ENCODE assay signal across 20 mouse cellular contexts in the genomic region with DNA sequence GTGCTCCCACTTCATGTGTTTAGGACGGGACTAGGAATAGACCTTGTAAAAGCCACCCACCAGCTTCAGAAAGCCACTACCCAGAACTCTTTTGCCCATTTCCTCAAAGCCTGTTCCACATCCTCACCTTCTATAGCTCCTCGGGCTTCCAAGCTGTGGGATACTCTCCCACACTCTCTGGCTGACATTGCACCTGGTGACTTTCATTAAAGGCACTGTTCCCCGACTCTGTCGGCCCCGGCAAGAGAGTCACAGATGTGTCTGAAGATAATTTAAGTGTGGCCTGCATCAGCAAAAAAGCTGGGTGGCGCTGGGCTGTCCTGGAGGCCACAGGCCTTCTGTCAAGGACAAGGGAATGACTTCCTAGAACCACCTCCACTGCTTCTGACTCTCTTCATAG.
A peak's percentile ranks its signal among the peaks of the same experiment; 100 is the strongest.
DNase-seq lines count a peak whose midpoint lies in the region; ATAC-seq and TF ChIP-seq lines count a peak whose summit lies in the region.
"Had no signal": no experiment of that assay in that cellular context is flagged by ENCODE, and none has a peak within 500 bp of the region (broad histone marks: within the 10 kb centered on the region; RNA-seq: fewer than 3 reads in every experiment).

No protein-coding gene starts in this region.

- peaks cover 28% of the 10 kb centered on the region for H3K36me3 ChIP-seq in heart, postnatal 0 days (replicated peaks; ENCODE audit: control insufficient read depth, insufficient read depth, low read length)
- H3K36me3 ChIP-seq in heart, embryonic 11.5 days (ENCODE audit: control insufficient read depth, insufficient read depth, low read length): peaks cover 22% of the 10 kb centered on the region
- H3K36me3 ChIP-seq in stomach, embryonic 15.5 days: peaks cover 15% of the 10 kb centered on the region

- 0 out of 2 replicates have a peak, but pooled peaks cover 4% of the 10 kb centered on the region for H3K4me1 ChIP-seq in heart, postnatal 0 days (ENCODE audit: control insufficient read depth, insufficient read depth)
- H3K4me1 ChIP-seq in heart, embryonic 11.5 days (ENCODE audit: control insufficient read depth, insufficient read depth, low read length): peaks cover 8% of the 10 kb centered on the region
- H3K4me1 ChIP-seq in stomach, embryonic 15.5 days: peaks cover 11% of the 10 kb centered on the region; the same call in 1 of the 2 replicates
- H3K4me1 ChIP-seq: liver, embryonic 12.5 days had no signal

- peak; percentile 37 for DNase-seq in adrenal gland, postnatal 14 days
- DNase-seq in adrenal gland, postnatal 4 days (ENCODE audit: low spot score in 2 of 2): no peak
- DNase-seq in heart, postnatal 0 days (ENCODE audit: low spot score): no peak
- DNase-seq in forelimb bud, embryonic 11.5 days (ENCODE audit: low read depth, low spot score): peak; percentile 25
- DNase-seq in urinary bladder, postnatal 4 days (ENCODE audit: low spot score in 2 of 2): no peak
- DNase-seq in spleen, postnatal 10 days (ENCODE audit: low spot score in 2 of 2): no peak
- DNase-seq: adrenal gland, postnatal 36 days; cerebellum, adult 9-10 months; heart, adult 18-20 months; kidney, adult 9 months; kidney, postnatal 4 days; lung, embryonic 14.5 days; spleen, adult 18-20 months; thymus, postnatal 36 days had no signal

- no peak overlapping the region for H3K9ac ChIP-seq in heart, postnatal 0 days (replicated peaks; ENCODE audit: low read depth, low read length)
- H3K9ac ChIP-seq in heart, embryonic 11.5 days (ENCODE audit: low read depth, low read length): no peak overlapping the region
- no peak overlapping the region for H3K9ac ChIP-seq in stomach, embryonic 15.5 days
- H3K9ac ChIP-seq: forebrain, embryonic 13.5 days; liver, embryonic 12.5 days; lung, embryonic 14.5 days; midbrain, embryonic 13.5 days had no signal

- peaks cover 10% of the 10 kb centered on the region; the same call in 1 of the 2 replicates for H3K9me3 ChIP-seq in heart, postnatal 0 days (replicated peaks; ENCODE audit: control insufficient read depth, low read length)
- peaks cover 5% of the 10 kb centered on the region for H3K9me3 ChIP-seq in heart, embryonic 11.5 days (replicated peaks; ENCODE audit: control insufficient read depth, low read length)
- no peaks in the 10 kb centered on the region for H3K9me3 ChIP-seq in stomach, embryonic 15.5 days

- H3K4me2 ChIP-seq in heart, postnatal 0 days (ENCODE audit: low read depth, low read length): no peak overlapping the region
- no peak overlapping the region for H3K4me2 ChIP-seq in heart, embryonic 11.5 days
- no peak overlapping the region for H3K4me2 ChIP-seq in stomach, embryonic 15.5 days
- H3K4me2 ChIP-seq: forebrain, embryonic 13.5 days; liver, embryonic 12.5 days; lung, embryonic 14.5 days; midbrain, embryonic 13.5 days had no signal

- no peak for TF ChIP-seq CTCF in heart, postnatal 0 days (IDR thresholded peaks at IDR 0.05; ENCODE audit: low read depth)

- WGBS in heart, postnatal 0 days: 52% methylated on average over 6 of the region's 6 CpGs
- 70% methylated on average over 6 of the region's 6 CpGs for WGBS in heart, embryonic 11.5 days (ENCODE audit: insufficient replicate concordance)
- WGBS in stomach, embryonic 15.5 days: 70% methylated on average over 6 of the region's 6 CpGs

- H3K27ac ChIP-seq in heart, postnatal 0 days (ENCODE audit: low read depth): peak overlapping the region; percentile 5; the same call in 1 of the 2 replicates
- no peak overlapping the region for H3K27ac ChIP-seq in heart, embryonic 11.5 days (ENCODE audit: low read depth, low read length)
- peak overlapping the region; percentile 52; the same call in 1 of the 2 replicates for H3K27ac ChIP-seq in stomach, embryonic 15.5 days
- H3K27ac ChIP-seq: forebrain, embryonic 13.5 days; liver, embryonic 12.5 days; macrophage; midbrain, embryonic 13.5 days had no signal

- H3K27me3 ChIP-seq in heart, postnatal 0 days (ENCODE audit: control insufficient read depth, insufficient read depth, low read length): no peaks in the 10 kb centered on the region
- no peaks in the 10 kb centered on the region for H3K27me3 ChIP-seq in heart, embryonic 11.5 days (ENCODE audit: control insufficient read depth, insufficient read depth, low read length)
- no peaks in the 10 kb centered on the region for H3K27me3 ChIP-seq in stomach, embryonic 15.5 days (replicated peaks)
- H3K27me3 ChIP-seq: forebrain, embryonic 13.5 days; midbrain, embryonic 13.5 days had no signal

- TF ChIP-seq EP300 in heart, postnatal 0 days (IDR thresholded peaks at IDR 0.05; ENCODE audit: low read depth): no peak

- no peak for ATAC-seq in heart, postnatal 0 days (ENCODE audit: insufficient read depth, low read depth)
- ATAC-seq in heart, embryonic 11.5 days (replicated peaks; ENCODE audit: insufficient number of reproducible peaks, low FRiP score, low TSS enrichment): no peak
- ATAC-seq in stomach, embryonic 15.5 days (ENCODE audit: insufficient read depth, low FRiP score, low read depth): no peak
- ATAC-seq: forebrain, embryonic 13.5 days; liver, embryonic 12.5 days; midbrain, embryonic 13.5 days had no signal

- no peak overlapping the region for H3K4me3 ChIP-seq in heart, postnatal 0 days (ENCODE audit: low read depth, low read length)
- H3K4me3 ChIP-seq in heart, embryonic 11.5 days (ENCODE audit: low read depth, low read length): no peak overlapping the region
- H3K4me3 ChIP-seq in stomach, embryonic 15.5 days (replicated peaks): no peak overlapping the region
- H3K4me3 ChIP-seq: forebrain, embryonic 13.5 days; liver, embryonic 12.5 days; midbrain, embryonic 13.5 days had no signal

Comparison
In these comparisons a context has a peak if more than half of its experiments do, and no peak if none do; other contexts are left out.
1. DNase-seq: peak in adrenal gland, postnatal 14 days (single experiment) and forelimb bud, embryonic 11.5 days (single experiment); none in adrenal gland, postnatal 4 days (0 of 2), heart, postnatal 0 days (single experiment), urinary bladder, postnatal 4 days (0 of 2) and spleen, postnatal 10 days (0 of 2).